Mouse (Mus musculus) brain, embryonic 14.5 days (tissue): Measurements from ENCODE around the gene Gadd45a. TPM values are rescaled to one million over a fixed set of nuclear protein-coding genes. Genes with fewer than 3 reads are reported as not detected.

Experiments used
- DNase-seq: peaks from one replicate; pipeline ENCODE4 v3.0.0-alpha.2; 2011; ENCODE audit warnings: low read depth
- CTCF ChIP-seq: fragments of 200-500 bp; IDR thresholded peaks from 2 replicates; pipeline ENCODE4 v1.5.1; 2012; ENCODE audit warnings: inconsistent platforms, mild to moderate bottlenecking, moderate library complexity, borderline replicate concordance; ENCODE audit not compliant: insufficient read depth, insufficient read length; ENCODE audit errors: extremely low read depth
- POLR2A ChIP-seq: fragments of 200-500 bp; IDR thresholded peaks from 2 replicates; pipeline ENCODE4 v1.6.1; 2012; ENCODE audit warnings: mild to moderate bottlenecking, inconsistent platforms, borderline replicate concordance; ENCODE audit not compliant: poor library complexity, insufficient read depth, insufficient read length, severe bottlenecking; ENCODE audit errors: extremely low read depth
- polyA plus RNA-seq: library from polyadenylated mRNA; depleted of rRNA; stranded (reverse); fragments of >200 nt; gene quantifications from 2 replicates; pipeline ENCODE4 v1.2.3, GENCODE M21; 2012; rRNA removed

Gene Gadd45a
- 16.9 and 17.4 TPM in 2 replicates for polyA plus RNA-seq

- peak; percentile 98 for DNase-seq
- TF ChIP-seq CTCF (no peak), POLR2A (peak; percentile 80)
These were observed at the start of gene Gadd45a for GRCm38 (mm10) chr6:67036837-67037628. Gene Gadd45a, minus strand, starts transcription at chr6:67037457.

DNA sequence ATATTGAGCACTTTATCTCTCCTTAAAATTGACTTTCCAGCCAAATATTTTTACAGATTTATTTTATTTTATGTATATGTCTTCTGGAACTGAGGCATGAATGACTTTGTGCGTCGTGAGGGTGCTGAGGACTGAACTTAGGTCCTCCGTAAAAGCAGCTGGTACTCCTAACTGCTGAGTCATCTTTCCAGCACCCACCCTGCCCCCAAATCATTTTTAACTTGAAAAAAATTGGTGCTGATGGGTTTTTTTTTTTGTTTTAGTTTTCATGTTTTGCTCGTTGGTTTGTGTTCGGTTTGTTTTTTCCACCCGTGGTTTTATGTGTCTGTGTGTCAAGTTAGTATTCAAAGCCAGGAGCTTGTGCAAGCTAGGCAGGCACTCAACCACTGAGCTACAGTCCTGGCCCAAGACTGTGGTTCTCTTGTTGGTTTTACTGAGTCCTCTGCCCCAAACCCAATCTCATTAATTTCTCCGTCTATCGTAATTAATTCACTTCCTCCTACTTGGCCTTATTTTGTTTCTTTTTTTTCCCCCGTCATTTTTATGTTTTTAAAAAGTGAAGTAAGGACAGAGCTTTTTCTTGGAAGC lies 48.7 kb upstream of the Gadd45a start:
- TF ChIP-seq CTCF (no peak), POLR2A (no peak)
- no peak for DNase-seq

DNA sequence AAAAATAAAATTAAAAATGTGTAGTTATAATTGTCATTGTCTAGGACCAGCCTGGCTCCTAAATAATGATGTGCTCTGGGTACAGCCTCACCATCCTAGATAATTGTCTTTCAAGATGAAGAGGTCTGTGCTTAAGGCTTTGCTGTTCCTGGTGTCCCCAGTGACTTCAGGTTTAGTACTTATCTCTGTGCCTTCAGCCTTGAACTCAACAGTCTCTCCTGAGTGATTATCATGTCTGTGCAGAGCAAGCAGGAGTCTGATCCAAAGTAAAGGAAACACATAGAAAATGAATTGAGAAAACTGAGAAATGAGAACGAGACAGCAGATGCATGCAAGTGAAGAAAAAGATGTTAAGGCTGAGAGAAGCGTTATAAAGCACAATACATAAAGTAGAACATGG lies 47.2 kb upstream of the Gadd45a start:
- no peak for TF ChIP-seq CTCF
- TF ChIP-seq POLR2A, result no peak
- no peak for DNase-seq

DNA sequence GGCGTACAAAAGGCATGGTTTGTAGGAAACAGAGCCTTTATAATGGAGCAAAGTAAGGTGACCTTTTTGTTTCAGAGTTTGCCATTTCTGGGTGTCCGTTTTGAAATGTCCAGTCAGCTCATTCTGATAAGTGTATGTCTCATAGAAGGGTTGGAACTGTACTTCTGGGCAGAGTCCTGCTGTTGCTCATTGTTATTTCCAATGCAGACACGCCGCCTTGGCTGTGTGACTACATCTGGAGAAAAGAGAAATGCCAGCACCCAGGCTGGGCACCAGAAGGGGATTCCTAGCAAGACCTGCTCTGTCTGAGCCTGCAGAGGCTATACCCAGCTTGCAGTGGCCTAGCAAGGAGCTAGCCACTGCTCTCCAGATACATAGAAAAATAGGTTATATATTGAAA lies 43.9 kb upstream of the Gadd45a start:
- TF ChIP-seq POLR2A, result no peak
- TF ChIP-seq CTCF, result no peak
- no peak for DNase-seq

- TF ChIP-seq CTCF, result no peak
- TF ChIP-seq POLR2A, result no peak
- no peak for DNase-seq
These were observed 40.8 kb upstream of the Gadd45a start for GRCm38 (mm10) chr6:67078076-67078475.

DNA sequence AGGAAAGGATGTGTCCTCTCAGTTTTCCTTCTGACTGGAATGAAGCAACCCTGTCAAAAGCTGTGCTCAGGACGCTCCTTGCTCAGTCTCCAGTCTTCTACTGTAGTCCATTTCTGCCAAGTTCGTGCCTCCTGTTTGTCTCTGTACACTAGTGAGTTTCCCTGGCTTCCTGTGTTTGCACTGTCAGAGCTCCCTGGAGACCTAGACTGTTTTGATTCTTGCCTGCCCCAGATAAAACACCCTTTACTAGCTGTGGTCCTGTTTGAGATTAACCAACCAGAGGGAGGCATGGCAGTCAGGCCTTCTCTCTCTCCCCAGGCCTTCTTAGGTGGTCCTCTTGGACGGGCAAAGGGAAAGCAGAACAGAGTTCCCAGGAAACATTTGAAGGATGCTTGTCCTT lies 40.2 kb upstream of the Gadd45a start:
- DNase-seq, result peak; percentile 14
- TF ChIP-seq POLR2A, result no peak
- no peak for TF ChIP-seq CTCF

- DNase-seq, result no peak
- no peak for TF ChIP-seq POLR2A
- TF ChIP-seq CTCF, result no peak
These were observed 39.1 kb upstream of the Gadd45a start for GRCm38 (mm10) chr6:67076348-67076747.

GRCm38 (mm10) chr6:67074868-67075267 lies 37.6 kb upstream of the Gadd45a start:
- peak; percentile 10 for DNase-seq
- TF ChIP-seq CTCF, result no peak
- no peak for TF ChIP-seq POLR2A

DNA sequence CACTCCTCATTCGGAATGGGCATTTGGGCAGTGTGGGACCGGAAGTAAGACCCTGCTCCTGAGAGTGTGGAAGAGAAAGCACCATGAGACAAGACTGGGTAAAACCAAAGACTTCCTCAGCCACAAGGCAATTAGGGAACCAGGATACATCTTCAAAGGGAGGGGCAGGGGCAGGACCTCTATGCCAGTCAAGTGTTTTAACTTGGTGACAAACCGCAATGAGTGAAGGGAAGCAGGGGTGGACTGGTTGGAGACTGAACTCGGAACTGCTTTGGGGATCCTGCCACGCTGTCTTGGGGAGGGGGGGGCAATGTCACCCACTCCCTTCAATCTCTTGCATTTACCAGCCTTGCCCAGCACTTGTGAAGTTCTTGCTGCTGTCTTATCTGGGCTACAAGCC lies 36.7 kb upstream of the Gadd45a start:
- TF ChIP-seq CTCF, result no peak
- TF ChIP-seq POLR2A, result no peak
- no peak for DNase-seq

- no peak for DNase-seq
- TF ChIP-seq POLR2A, result no peak
- no peak for TF ChIP-seq CTCF
These were observed 36.2 kb upstream of the Gadd45a start for GRCm38 (mm10) chr6:67073446-67073845.

GRCm38 (mm10) chr6:67071615-67072014 lies 34.4 kb upstream of the Gadd45a start:
- no peak for TF ChIP-seq CTCF
- no peak for TF ChIP-seq POLR2A
- DNase-seq, result no peak

GRCm38 (mm10) chr6:67069800-67070315 lies 32.6 kb upstream of the Gadd45a start:
- TF ChIP-seq CTCF (no peak), POLR2A (no peak)
- peak; percentile 53 for DNase-seq

DNA sequence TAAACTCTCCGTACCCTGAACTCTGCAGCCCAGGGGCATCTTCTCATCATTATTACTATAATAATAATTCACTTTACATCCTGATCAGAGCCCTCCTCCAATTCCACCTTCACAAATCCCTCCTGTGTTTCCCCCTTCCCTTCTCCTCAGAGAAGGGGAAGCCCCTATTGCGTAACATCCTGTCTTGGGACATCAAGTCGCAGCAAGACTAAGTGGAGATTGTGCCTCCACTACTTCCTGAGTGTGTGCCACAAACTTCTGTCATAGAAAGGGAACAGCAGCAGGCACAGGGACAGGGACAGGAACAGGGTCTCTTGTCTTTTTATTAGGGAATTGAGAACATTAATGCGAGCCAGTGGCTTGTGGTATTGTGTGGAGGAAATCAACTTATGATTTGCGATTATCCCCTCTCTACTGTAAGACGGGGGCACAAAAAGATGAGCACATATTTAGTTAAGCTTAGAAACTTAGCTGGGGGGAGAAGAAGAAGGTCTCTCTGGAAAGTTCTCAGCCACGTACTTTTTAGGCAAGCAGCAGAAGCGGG lies 32.0 kb upstream of the Gadd45a start:
- TF ChIP-seq CTCF (no peak), POLR2A (no peak)

More for the DNA sequence above, 32.0 kb upstream of the Gadd45a start:
- no peak for DNase-seq
